Mouse (Mus musculus) C3H10T1/2 (cell line): ENCODE measurements around the gene Gm7257. TPM values are rescaled to one million over a fixed set of nuclear protein-coding genes. Genes with fewer than 3 reads are reported as not detected.

Source experiments
- polyA plus RNA-seq, 2 experiments: library from polyadenylated mRNA; unstranded; fragments of >200 nt; fragmentation: generic; extraction: Trizol; gene quantifications; one replicate each; pipeline ENCODE4 v1.2.1; 2012; ENCODE audit warnings: missing spikeins in 2 of 2

Gene Gm7257
- not detected for polyA plus RNA-seq

GRCm38 (mm10) chr9:36431584-36431983, at the start of gene Gm7257:
TSS of gene Gm7257 (plus strand) at chr9:36431884.

GRCm38 (mm10) chr9:36475338-36475737, 43.7 kb downstream of the Gm7257 start, which contains the start of gene Gm9513:
TSS of gene Gm9513 (plus strand) at chr9:36475638.

Other genes with a start within 250 kb of the Gm7257 start
- gene Gm9513, start 43.8 kb downstream of the Gm7257 start, polyA plus RNA-seq = not detected
- gene Gm5615, start 110.1 kb downstream of the Gm7257 start, polyA plus RNA-seq = not detected
- not detected for gene Gm17689, start 150.8 kb downstream of the Gm7257 start, polyA plus RNA-seq
- gene A630095E13Rik, start 211.5 kb downstream of the Gm7257 start, polyA plus RNA-seq = under 1 TPM; 0.04 to 0.27 TPM